Mouse (Mus musculus) thymus, postnatal 36 days (tissue): Measurements from ENCODE around the gene Smc1a.
"Not testable (repeated sequence)": the region's sequence is repeated elsewhere in the genome, so short reads cannot be mapped to it uniquely, and the experiment has no call there.

ENCODE experiments used
- DNase-seq, 2 experiments: peaks; one replicate each; pipeline ENCODE4 v3.0.0; 2022; ENCODE audit warnings: mixed read lengths in 2 of 2

Smc1a gene

DNA sequence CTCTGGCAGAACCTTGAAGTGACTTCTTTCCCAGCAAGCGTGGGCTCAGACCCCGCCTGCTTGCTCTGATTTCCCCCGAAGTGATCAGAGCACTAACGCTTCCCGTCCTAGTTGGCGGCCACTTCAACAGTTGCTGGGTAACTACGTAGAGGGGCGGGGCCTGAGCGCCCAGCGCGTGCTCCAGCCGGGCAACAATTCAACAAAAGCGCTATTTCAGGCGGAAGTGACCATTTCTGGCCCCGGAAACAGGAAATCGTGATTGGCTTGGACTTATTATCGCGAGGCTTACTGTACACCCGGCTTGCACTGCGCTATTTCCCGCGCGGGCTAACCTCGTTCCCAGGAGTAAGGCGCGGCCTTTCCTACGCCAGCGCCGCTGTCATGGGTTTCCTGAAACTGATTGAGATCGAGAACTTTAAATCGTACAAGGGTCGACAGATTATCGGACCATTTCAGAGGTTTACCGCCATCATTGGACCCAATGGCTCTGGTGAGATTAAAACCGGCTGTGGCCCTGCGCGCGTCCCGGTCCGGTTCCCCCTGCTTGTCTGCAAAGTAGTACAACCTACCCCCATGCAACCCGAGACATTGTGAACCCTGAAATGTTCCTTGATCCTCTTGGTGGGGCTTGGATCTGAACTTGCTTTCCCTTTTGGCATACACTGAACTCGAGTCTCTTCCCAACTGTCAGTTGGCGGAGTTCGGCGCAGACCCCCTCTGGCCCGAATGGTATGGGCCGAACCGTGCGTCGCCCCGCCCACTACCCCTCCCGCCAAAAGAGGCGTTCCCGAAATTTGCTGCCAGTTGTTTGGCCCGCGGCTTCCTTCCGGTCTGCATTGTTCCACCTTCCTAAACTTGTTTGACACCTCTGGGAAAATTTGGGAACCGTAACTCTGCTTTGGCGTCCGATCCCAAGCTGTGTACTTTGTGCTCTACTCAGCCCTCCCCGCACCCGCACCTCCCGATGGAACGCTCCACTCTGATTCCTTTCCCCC lies at the start of gene Smc1a, which contains the start of gene Ribc1:
Gene Smc1a, plus strand, starts transcription at position 278 of the 995 bp plus-strand sequence.
Gene Ribc1, minus strand, starts transcription at position 145 of the 995 bp plus-strand sequence.
- DNase-seq: peak; percentile 81 to 88

GRCm38 (mm10) chrX:151999006-151999710 lies 17.1 kb upstream of the Smc1a start:
- DNase-seq: no peak

DNA sequence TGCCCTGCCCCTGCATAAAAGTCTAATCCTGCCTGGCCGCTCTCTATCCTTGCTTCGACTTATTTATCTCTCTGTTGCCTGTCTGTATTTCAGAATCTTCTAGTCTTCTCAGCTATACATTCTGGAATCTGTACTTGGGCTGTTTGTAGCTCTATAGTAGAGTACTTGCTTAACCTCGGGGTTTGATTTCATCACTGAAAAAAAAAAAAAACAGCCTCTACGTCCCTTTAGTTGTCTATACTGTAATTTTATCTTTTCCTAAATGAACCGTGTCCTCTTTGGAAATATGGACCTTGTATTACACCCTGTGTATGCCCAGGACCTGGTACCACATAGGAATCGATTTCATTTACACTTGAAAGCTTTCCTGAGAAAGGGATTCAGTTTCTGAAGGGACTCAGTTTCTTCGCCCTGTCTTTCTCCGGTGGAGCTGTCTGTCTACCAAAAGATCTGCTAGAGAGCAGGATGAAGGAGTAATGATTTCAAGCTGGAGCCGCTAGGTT lies 15.0 kb upstream of the Smc1a start:
- no peak for DNase-seq

GRCm38 (mm10) chrX:152001737-152002710 lies 14.2 kb upstream of the Smc1a start, which contains the start of gene Hsd17b10:
Gene Hsd17b10 (plus strand): TSS chrX:152001845.
- DNase-seq: peak; percentile 78 to 84

DNA sequence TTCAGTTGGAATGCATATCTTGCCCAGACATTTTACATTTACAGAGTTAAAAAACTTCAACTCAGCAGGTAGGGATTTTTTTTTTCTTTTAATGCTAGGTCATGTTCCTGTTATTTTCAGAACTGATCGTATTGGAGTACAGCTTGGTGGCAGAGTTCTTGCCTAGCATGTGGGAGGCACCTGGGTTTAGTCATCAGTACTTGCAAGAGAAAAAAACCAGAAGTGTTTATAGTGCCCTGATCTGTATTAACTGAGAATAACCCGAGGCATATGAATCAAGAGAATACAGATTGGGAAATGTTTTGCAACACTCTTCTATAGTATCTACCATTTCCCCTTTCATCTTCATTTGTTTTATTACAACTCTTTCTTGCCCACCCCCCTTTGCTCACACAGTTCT lies 13.4 kb upstream of the Smc1a start:
- no peak for DNase-seq

- no peak for DNase-seq
These were observed 8.4 kb upstream of the Smc1a start for GRCm38 (mm10) chrX:152007863-152008262.

GRCm38 (mm10) chrX:152015752-152016150 lies 477 bp upstream of the Smc1a start:
- DNase-seq: no peak

DNA sequence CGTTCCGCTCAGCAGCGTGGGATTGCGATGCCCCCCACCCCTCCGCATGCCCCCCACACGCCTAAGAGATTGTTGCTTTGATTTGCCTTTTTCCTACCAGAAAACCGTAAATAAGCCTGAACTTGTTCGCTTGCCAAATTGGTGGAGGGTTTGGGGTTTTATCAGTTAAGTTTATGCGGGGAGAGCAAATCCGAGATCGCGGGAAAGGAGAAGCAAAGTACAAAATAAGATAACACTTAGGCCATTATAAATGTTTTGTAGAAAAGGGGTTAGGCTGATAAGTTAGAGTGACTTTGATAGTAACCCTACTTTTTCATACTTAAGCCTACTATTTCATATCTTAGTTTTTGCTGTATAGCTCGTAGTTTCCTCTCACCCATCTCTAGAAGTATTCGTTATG lies 958 bp downstream of the Smc1a start:
- no peak for DNase-seq

- DNase-seq: no peak
These were observed 3.1 kb downstream of the Smc1a start for GRCm38 (mm10) chrX:152019294-152019693.

GRCm38 (mm10) chrX:152039865-152040264 lies 23.6 kb downstream of the Smc1a start:
- no peak for DNase-seq

- no peak for DNase-seq
These were observed 31.0 kb downstream of the Smc1a start for GRCm38 (mm10) chrX:152047230-152047629.

DNA sequence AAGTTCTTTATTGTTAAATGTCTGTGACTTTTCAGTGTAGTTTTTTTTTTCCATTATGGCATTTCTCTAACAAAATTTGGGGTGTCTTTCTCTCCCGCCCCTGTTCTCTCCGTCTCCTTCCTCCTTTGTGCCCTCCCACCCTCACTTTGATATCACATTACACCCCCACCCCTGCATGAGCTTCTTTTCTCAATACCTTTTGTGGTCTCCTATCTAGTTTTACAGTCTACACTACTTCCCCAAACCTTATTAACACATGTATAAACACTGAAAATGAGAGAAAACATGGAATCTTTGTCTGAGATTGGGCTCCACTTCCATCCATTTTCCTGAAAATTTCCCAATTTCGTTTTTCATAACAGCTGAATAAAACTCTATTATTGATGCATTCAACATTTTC lies 36.3 kb downstream of the Smc1a start:
- no peak for DNase-seq

DNA sequence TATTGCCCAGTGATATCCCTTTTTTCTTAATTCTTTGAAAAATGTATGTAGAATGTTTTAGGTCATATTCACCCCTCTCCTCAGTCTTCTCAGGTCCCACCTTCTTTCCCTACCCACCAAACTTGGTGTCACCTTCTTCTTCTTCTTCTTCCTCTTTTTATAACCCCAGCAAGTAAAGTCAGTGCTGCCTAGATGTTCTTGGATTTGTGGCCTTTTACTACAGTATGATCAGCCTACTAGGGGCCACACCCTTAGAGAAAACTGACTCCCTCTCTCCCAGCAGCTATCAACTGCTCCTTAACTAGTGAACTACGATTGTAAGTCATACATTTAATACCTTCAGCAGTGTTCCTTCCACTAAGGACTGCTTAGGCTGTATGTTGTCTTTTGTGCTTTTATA lies 37.9 kb downstream of the Smc1a start:
- DNase-seq: no peak

GRCm38 (mm10) chrX:152065674-152066073 lies 49.4 kb downstream of the Smc1a start:
- DNase-seq: no peak

- DNase-seq: no peak
These were observed 51.6 kb downstream of the Smc1a start for GRCm38 (mm10) chrX:152067789-152068188.

- DNase-seq: not testable (repeated sequence)
These were observed 73.8 kb downstream of the Smc1a start for GRCm38 (mm10) chrX:152089832-152090614.

- DNase-seq: no peak
These were observed 81.3 kb downstream of the Smc1a start for GRCm38 (mm10) chrX:152097572-152097971.
